Mouse (Mus musculus) stomach, postnatal 0 days (tissue): ENCODE data around the gene Taf8.

Experiments used
- CTCF ChIP-seq: IDR thresholded peaks from 2 replicates; pipeline ENCODE4 v1.5.1; 2016; ENCODE audit warnings: antibody characterized with exemption, low read depth, mild to moderate bottlenecking, moderate library complexity
- EP300 ChIP-seq: optimal IDR thresholded peaks from 2 replicates; pipeline ENCODE3; 2016; ENCODE audit warnings: antibody characterized with exemption

- TF ChIP-seq EP300 (no peak), CTCF (no peak)
Observed at GRCm38 (mm10) chr17:47531387-47531818, 29.3 kb upstream of the Taf8 start.
